Mouse (Mus musculus): ENCODE measurements around the gene Hck. TPM values are rescaled to one million over a fixed set of nuclear protein-coding genes. Genes with fewer than 3 reads are reported as not detected.

Gene Hck
- polyA plus RNA-seq, 1 experiment from 2014 or later, result 3.1 TPM

- Histone ChIP-seq H3K4me3 (no peak overlapping the region), H3K9ac (no peak overlapping the region), H3K9me3 (no peaks in the 10 kb centered on the region), H3K27me3 (no peaks in the 10 kb centered on the region), H3K27ac (replicated peaks) (no peak overlapping the region), H3K36me3 (peaks cover 98% of the 10 kb centered on the region), H3K4me1 (replicated peaks) (no peaks in the 10 kb centered on the region), H3K4me2 (no peak overlapping the region)
- 94% methylated on average over 2 of the region's 2 CpGs for WGBS
- no peak for ATAC-seq (ENCODE audit: low read depth)
Measured at GRCm38 (mm10) chr2:153187848-153188247, 79.6 kb downstream of the Hck start.

GRCm38 (mm10) chr2:153191242-153191641, 83.0 kb downstream of the Hck start:
- ATAC-seq (ENCODE audit: low read depth), result no peak

GRCm38 (mm10) chr2:153194255-153194654, 86.0 kb downstream of the Hck start:
- no peak overlapping the region for H3K9ac ChIP-seq
- no peak overlapping the region for H3K4me2 ChIP-seq
- H3K36me3 ChIP-seq, result peaks cover 86% of the 10 kb centered on the region
- H3K27ac ChIP-seq (replicated peaks), result no peak overlapping the region
- no peak overlapping the region for H3K4me3 ChIP-seq
- no peaks in the 10 kb centered on the region for H3K4me1 ChIP-seq (replicated peaks)
- WGBS, result 100% methylated on average over 3 of the region's 3 CpGs
- no peaks in the 10 kb centered on the region for H3K9me3 ChIP-seq
- no peak for ATAC-seq (ENCODE audit: low read depth)
- no peaks in the 10 kb centered on the region for H3K27me3 ChIP-seq

More at GRCm38 (mm10) chr2:153191242-153191641, 83.0 kb downstream of the Hck start:
- no peaks in the 10 kb centered on the region for H3K27me3 ChIP-seq
- no peak overlapping the region for H3K27ac ChIP-seq (replicated peaks)
- H3K9me3 ChIP-seq, result no peaks in the 10 kb centered on the region
- H3K36me3 ChIP-seq, result peaks cover 93% of the 10 kb centered on the region
- H3K9ac ChIP-seq, result no peak overlapping the region
- 82% methylated on average over 2 of the region's 2 CpGs for WGBS
- no peak overlapping the region for H3K4me3 ChIP-seq
- H3K4me2 ChIP-seq, result no peak overlapping the region
- no peaks in the 10 kb centered on the region for H3K4me1 ChIP-seq (replicated peaks)

GRCm38 (mm10) chr2:153198485-153198884, 90.2 kb downstream of the Hck start:
- WGBS, result 81% methylated on average over 5 of the region's 5 CpGs
- Histone ChIP-seq H3K4me1 (replicated peaks) (no peaks in the 10 kb centered on the region), H3K27ac (replicated peaks) (no peak overlapping the region), H3K4me3 (no peak overlapping the region), H3K36me3 (peaks cover 81% of the 10 kb centered on the region), H3K9me3 (no peaks in the 10 kb centered on the region), H3K4me2 (no peak overlapping the region), H3K9ac (no peak overlapping the region), H3K27me3 (no peaks in the 10 kb centered on the region)
- no peak for ATAC-seq (ENCODE audit: low read depth)

- Histone ChIP-seq H3K9ac (no peak overlapping the region), H3K4me3 (no peak overlapping the region), H3K4me2 (no peak overlapping the region), H3K27ac (replicated peaks) (no peak overlapping the region), H3K9me3 (no peaks in the 10 kb centered on the region), H3K27me3 (no peaks in the 10 kb centered on the region), H3K4me1 (replicated peaks) (no peaks in the 10 kb centered on the region), H3K36me3 (peaks cover 84% of the 10 kb centered on the region)
- ATAC-seq (ENCODE audit: low read depth), result no peak
- 87% methylated on average over 2 of the region's 2 CpGs for WGBS
Measured at GRCm38 (mm10) chr2:153199114-153199513, 90.8 kb downstream of the Hck start.

Other genes with a start within 250 kb of the Hck start
- gene Mylk2, start 197.1 kb upstream of the Hck start, polyA plus RNA-seq (2015; fragmentation: Nextera tagmentation; extraction: Ambion mirVana), result not detected in 2 replicates
- 3.5 and 3.6 TPM in 2 replicates for gene Foxs1, start 175.3 kb upstream of the Hck start, polyA plus RNA-seq (2015; fragmentation: Nextera tagmentation; extraction: Ambion mirVana)
- 7.8 and 9.9 TPM in 2 replicates for gene Dusp15, start 156.8 kb upstream of the Hck start, polyA plus RNA-seq (2015; fragmentation: Nextera tagmentation; extraction: Ambion mirVana)
- gene Ttll9, start 146.0 kb upstream of the Hck start, polyA plus RNA-seq (2015; fragmentation: Nextera tagmentation; extraction: Ambion mirVana), result 4.3 and 4.9 TPM in 2 replicates
- 192 and 206 TPM in 2 replicates for gene Pdrg1, start 93.0 kb upstream of the Hck start, polyA plus RNA-seq (2015; fragmentation: Nextera tagmentation; extraction: Ambion mirVana)
- 1.5 and 2.3 TPM in 2 replicates for gene Xkr7, start 76.6 kb upstream of the Hck start, polyA plus RNA-seq (2015; fragmentation: Nextera tagmentation; extraction: Ambion mirVana)
- gene Ccm2l, start 42.5 kb upstream of the Hck start, polyA plus RNA-seq (2015; fragmentation: Nextera tagmentation; extraction: Ambion mirVana), result 2.4 and 3.4 TPM in 2 replicates
- gene Tm9sf4, start 52.8 kb downstream of the Hck start, polyA plus RNA-seq (2015; fragmentation: Nextera tagmentation; extraction: Ambion mirVana), result 69.7 and 81.7 TPM in 2 replicates
- gene Tspyl3, start 117.0 kb downstream of the Hck start, polyA plus RNA-seq (2015; fragmentation: Nextera tagmentation; extraction: Ambion mirVana), result 20.8 and 21.1 TPM in 2 replicates
- 7.1 and 8.3 TPM in 2 replicates for gene Plagl2, start 133.0 kb downstream of the Hck start, polyA plus RNA-seq (2015; fragmentation: Nextera tagmentation; extraction: Ambion mirVana)
- gene Pofut1, start 133.1 kb downstream of the Hck start, polyA plus RNA-seq (2015; fragmentation: Nextera tagmentation; extraction: Ambion mirVana), result 4.9 and 5.5 TPM in 2 replicates
- gene Kif3b, start 182.9 kb downstream of the Hck start, polyA plus RNA-seq (2015; fragmentation: Nextera tagmentation; extraction: Ambion mirVana), result 16.7 and 17.2 TPM in 2 replicates
- gene Asxl1, start 237.4 kb downstream of the Hck start, polyA plus RNA-seq (2015; fragmentation: Nextera tagmentation; extraction: Ambion mirVana), result 9.8 and 12.1 TPM in 2 replicates

Measured in neural tube, embryonic 13.5 days (tissue).